Mouse (Mus musculus): ENCODE measurements around the gene Zic1.

The Zic1 gene

GRCm38 (mm10) chr9:91352786-91353185 lies 12.8 kb downstream of the Zic1 start:
- DNase-seq (ENCODE audit: low spot score): no peak

GRCm38 (mm10) chr9:91351961-91352411 lies 13.6 kb downstream of the Zic1 start:
- no peak for DNase-seq (ENCODE audit: low spot score)

- no peak for DNase-seq (ENCODE audit: low spot score)
Observed at GRCm38 (mm10) chr9:91351361-91351760, 14.2 kb downstream of the Zic1 start.

GRCm38 (mm10) chr9:91350861-91351291 lies 14.7 kb downstream of the Zic1 start:
- no peak for DNase-seq (ENCODE audit: low spot score)

GRCm38 (mm10) chr9:91350211-91350791 lies 15.3 kb downstream of the Zic1 start:
- DNase-seq (ENCODE audit: low spot score): no peak

GRCm38 (mm10) chr9:91348746-91349145 lies 16.9 kb downstream of the Zic1 start:
- no peak for DNase-seq (ENCODE audit: low spot score)

- no peak for DNase-seq (ENCODE audit: low spot score)
Observed at GRCm38 (mm10) chr9:91347591-91347990, 18.0 kb downstream of the Zic1 start.
